Mouse (Mus musculus) liver, postnatal 0 days (tissue): ENCODE results near the gene Dennd1b. TPM values are rescaled to one million over a fixed set of nuclear protein-coding genes. Genes with fewer than 3 reads are reported as not detected.

Experiments used
- ATAC-seq: fragments of 200-750 bp; cut with Nextera tagmentation; 2 replicates; pipeline ENCODE4 v1.8.0; 2017; ENCODE audit warnings: mild to moderate bottlenecking, moderate library complexity
- DNase-seq: peaks from one replicate; pipeline ENCODE4 v3.0.0-alpha.2; 2016
- H3K27ac ChIP-seq: fragments of 300-500 bp; sonication (generic); 2 replicates; pipeline ENCODE4 v1.5.1; 2014; ENCODE audit warnings: antibody characterized with exemption, moderate library complexity, mild to moderate bottlenecking, low read depth
- H3K27me3 ChIP-seq: fragments of 300-500 bp; sonication (generic); 2 replicates; pipeline ENCODE4 v1.6.1; 2014; ENCODE audit warnings: low read length, control low read depth, mixed read lengths; ENCODE audit not compliant: insufficient read depth
- H3K36me3 ChIP-seq: fragments of 300-500 bp; sonication (generic); replicated peaks from 2 replicates; pipeline ENCODE4 v1.6.1; 2014; ENCODE audit warnings: mild to moderate bottlenecking, control low read depth, low read length, moderate library complexity, mixed read lengths; ENCODE audit not compliant: insufficient read depth
- H3K4me1 ChIP-seq: fragments of 300-500 bp; sonication (generic); 2 replicates; pipeline ENCODE4 v1.6.1; 2014; ENCODE audit warnings: antibody characterized with exemption, mild to moderate bottlenecking, control low read depth; ENCODE audit not compliant: insufficient read depth
- H3K4me2 ChIP-seq: fragments of 300-500 bp; sonication (generic); 2 replicates; pipeline ENCODE4 v1.6.1; 2014; ENCODE audit warnings: low read depth, mild to moderate bottlenecking, low read length, moderate library complexity, mixed read lengths
- H3K4me3 ChIP-seq: fragments of 300-500 bp; sonication (generic); 2 replicates; pipeline ENCODE4 v1.5.1; 2014; ENCODE audit warnings: low read depth, low read length
- H3K9ac ChIP-seq: fragments of 300-500 bp; sonication (generic); replicated peaks from 2 replicates; pipeline ENCODE4 v1.6.1; 2014; ENCODE audit warnings: mild to moderate bottlenecking, moderate library complexity
- H3K9me3 ChIP-seq: fragments of 300-500 bp; sonication (generic); 2 replicates; pipeline ENCODE4 v1.6.1; 2016; ENCODE audit warnings: mild to moderate bottlenecking, control low read depth, low read length, mixed read lengths
- CTCF ChIP-seq: sonication (generic); IDR thresholded peaks from 2 replicates; pipeline ENCODE4 v1.5.1; 2016; ENCODE audit warnings: antibody characterized with exemption, low read depth
- EP300 ChIP-seq: IDR thresholded peaks from 2 replicates; pipeline ENCODE4 v1.6.1; 2016; ENCODE audit warnings: antibody characterized with exemption, low read depth, mild to moderate bottlenecking
- WGBS: fragments of 180-500 bp; shearing (Covaris S2); extraction: QIAGEN DNeasy Blood & Tissue Kit; methylation state at CpG from one replicate; pipeline ENCODE4 v1.1.7; 2014; ENCODE audit not compliant: insufficient replicate concordance; 5-methylcytosine and 5-hydroxymethylcytosine counted together
- polyA plus RNA-seq: library from polyadenylated mRNA; unstranded; fragments of >200 nt; fragmentation: Nextera tagmentation; extraction: Ambion mirVana; gene quantifications from 2 replicates; pipeline ENCODE4 v1.2.1, GENCODE M21; 2015

The Dennd1b gene
- polyA plus RNA-seq, 1 experiment from 2014 or later: 8.4 TPM

DNA sequence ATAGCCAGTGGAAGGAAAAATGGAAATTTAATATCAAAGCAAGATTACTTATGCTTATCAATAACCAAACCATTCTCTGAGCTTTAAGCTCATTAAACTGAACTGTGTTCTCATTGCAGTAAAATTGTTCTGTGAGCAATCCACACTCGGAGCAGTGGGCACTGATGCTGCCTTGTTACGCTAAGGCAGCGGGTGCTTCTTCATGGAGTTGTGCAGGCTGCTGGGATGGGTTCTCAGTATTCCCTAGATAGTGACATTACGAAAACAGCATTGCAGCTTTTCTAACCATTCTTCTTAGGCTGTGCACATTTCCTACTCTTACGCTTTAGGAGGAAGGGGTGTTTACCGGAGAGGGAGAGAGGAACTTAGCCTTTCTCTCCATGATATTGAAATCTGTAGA is 128.5 kb downstream of the Dennd1b start:
- H3K27ac ChIP-seq: no peak overlapping the region
- ATAC-seq (no peak), DNase-seq (no peak)
- H3K4me3 ChIP-seq: no peak overlapping the region
- H3K4me2 ChIP-seq: no peak overlapping the region
- H3K9me3 ChIP-seq: no peaks in the 10 kb centered on the region
- no peak overlapping the region for H3K9ac ChIP-seq
- WGBS: 90% methylated on average over 6 of the region's 6 CpGs
- no peak for TF ChIP-seq CTCF
- no peaks in the 10 kb centered on the region for H3K27me3 ChIP-seq
- no peaks in the 10 kb centered on the region for H3K36me3 ChIP-seq
- H3K4me1 ChIP-seq: peaks cover 4% of the 10 kb centered on the region; the same call in 1 of the 2 replicates

DNA sequence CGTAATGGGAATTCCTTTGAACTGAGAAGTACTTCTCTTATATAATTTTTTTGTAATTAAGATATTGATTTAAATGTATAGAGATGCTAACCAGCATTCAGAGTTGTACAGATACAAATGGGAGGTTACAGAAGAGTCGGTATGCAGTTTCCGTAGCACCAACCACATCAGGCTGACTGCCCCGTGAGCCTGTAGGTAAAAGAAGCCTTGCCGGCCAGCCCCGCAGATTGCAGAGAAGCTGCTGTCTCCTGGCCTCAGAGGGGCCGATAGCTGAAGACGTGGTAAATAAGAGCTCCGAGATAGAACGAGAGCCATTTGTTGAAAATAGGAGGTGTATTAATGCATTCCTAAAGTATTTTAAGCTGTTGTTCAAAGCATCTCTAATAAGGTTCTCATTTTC is 128.9 kb downstream of the Dennd1b start:
- Histone ChIP-seq H3K36me3 (no peaks in the 10 kb centered on the region), H3K27me3 (no peaks in the 10 kb centered on the region), H3K27ac (no peak overlapping the region), H3K4me2 (no peak overlapping the region), H3K9me3 (no peaks in the 10 kb centered on the region), H3K9ac (no peak overlapping the region), H3K4me3 (no peak overlapping the region), H3K4me1 (peaks cover 8% of the 10 kb centered on the region; the same call in 1 of the 2 replicates)
- no peak for ATAC-seq
- TF ChIP-seq CTCF: no peak
- no peak for TF ChIP-seq EP300
- WGBS: 91% methylated on average over 10 of the region's 10 CpGs
- DNase-seq: no peak

DNA sequence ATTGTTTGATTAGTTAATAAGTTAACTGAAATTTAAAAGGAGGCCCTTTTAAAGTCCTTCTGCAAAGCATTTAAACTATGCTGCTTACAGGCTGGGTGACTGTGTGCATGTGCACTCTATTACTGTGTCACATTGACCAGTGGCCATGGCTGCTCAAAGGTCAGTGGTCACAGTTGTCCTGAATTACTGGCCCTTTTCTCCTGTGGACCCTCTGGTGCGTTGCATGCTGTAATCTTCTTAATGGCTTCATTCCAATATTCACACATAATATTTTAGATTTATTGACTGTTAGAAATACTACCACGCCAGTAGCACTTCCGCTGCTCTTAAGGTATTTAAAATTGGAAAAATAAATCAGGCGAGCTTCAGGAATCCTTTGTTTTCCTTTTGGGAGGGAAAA is 129.5 kb downstream of the Dennd1b start:
- Histone ChIP-seq H3K4me2 (no peak overlapping the region), H3K27ac (no peak overlapping the region), H3K36me3 (no peaks in the 10 kb centered on the region), H3K4me1 (peaks cover 8% of the 10 kb centered on the region; the same call in 1 of the 2 replicates), H3K4me3 (no peak overlapping the region), H3K9ac (no peak overlapping the region), H3K27me3 (no peaks in the 10 kb centered on the region), H3K9me3 (no peaks in the 10 kb centered on the region)
- ATAC-seq (no peak), DNase-seq (no peak)
- TF ChIP-seq EP300 (no peak), CTCF (no peak)
- 77% methylated on average over 4 of the region's 4 CpGs for WGBS

DNA sequence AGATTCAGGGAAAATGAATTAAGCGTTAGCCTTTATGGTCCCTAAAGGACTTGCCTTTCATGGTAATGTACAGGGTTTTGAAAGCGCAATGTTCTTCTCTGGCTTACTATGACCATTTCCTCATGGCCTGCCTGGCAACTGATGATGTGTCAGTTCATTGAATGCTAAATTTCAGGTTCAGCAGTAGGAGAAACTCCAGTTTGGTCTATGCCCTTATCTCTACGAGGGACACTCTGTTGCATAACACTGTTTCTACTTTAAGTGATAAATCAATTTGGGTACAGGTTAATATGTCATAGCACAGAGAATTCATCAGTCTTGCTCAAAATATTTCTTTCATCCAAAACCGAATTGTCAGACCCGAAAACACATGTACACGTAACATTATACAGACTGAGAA is 133.1 kb downstream of the Dennd1b start:
- Histone ChIP-seq H3K27ac (no peak overlapping the region), H3K36me3 (no peaks in the 10 kb centered on the region), H3K4me2 (no peak overlapping the region), H3K4me1 (peaks cover 8% of the 10 kb centered on the region; the same call in 1 of the 2 replicates), H3K4me3 (no peak overlapping the region), H3K9ac (no peak overlapping the region), H3K27me3 (no peaks in the 10 kb centered on the region), H3K9me3 (no peaks in the 10 kb centered on the region)
- DNase-seq: no peak
- peak; percentile 74 for ATAC-seq
- no peak for TF ChIP-seq EP300
- TF ChIP-seq CTCF: no peak
- WGBS: 77% methylated on average over 6 of the region's 6 CpGs

- Histone ChIP-seq H3K27ac (no peak overlapping the region), H3K9me3 (no peaks in the 10 kb centered on the region), H3K4me2 (no peak overlapping the region), H3K9ac (no peak overlapping the region), H3K36me3 (peaks cover 10% of the 10 kb centered on the region; the same call in 1 of the 2 replicates), H3K4me3 (no peak overlapping the region), H3K27me3 (no peaks in the 10 kb centered on the region), H3K4me1 (peaks cover 8% of the 10 kb centered on the region; the same call in 1 of the 2 replicates)
- WGBS: 71% methylated on average over 4 of the region's 4 CpGs
- ATAC-seq (peak; percentile 36; the same call in 1 of the 2 replicates), DNase-seq (no peak)
- TF ChIP-seq CTCF (no peak), EP300 (no peak)
Measured at GRCm38 (mm10) chr1:139098088-139098487, 134.9 kb downstream of the Dennd1b start.

DNA sequence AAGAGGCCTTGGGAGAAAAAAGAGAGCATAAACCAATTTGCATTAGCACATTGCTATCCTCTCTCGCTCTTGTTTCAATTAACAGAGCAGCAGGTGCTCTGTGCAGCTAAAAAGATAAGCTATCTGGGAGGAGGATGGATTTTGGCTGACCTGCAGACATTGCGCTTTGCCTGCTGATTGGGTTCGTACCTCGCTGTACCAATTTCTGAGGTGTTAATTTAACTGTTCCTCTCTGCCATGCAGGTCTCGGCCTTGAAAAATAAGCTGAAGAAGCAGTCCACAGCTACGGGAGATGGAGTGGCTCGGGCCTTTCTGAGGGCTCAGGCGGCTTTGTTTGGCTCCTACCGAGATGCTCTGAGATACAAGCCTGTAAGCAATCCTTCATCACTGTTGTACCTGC is 138.5 kb downstream of the Dennd1b start:
- peaks cover 3% of the 10 kb centered on the region; the same call in 1 of the 2 replicates for H3K4me1 ChIP-seq
- no peak overlapping the region for H3K4me2 ChIP-seq
- 82% methylated on average over 9 of the region's 9 CpGs for WGBS
- no peaks in the 10 kb centered on the region for H3K9me3 ChIP-seq
- peaks cover 22% of the 10 kb centered on the region for H3K36me3 ChIP-seq
- no peak for DNase-seq
- H3K9ac ChIP-seq: no peak overlapping the region
- no peak for ATAC-seq
- no peaks in the 10 kb centered on the region for H3K27me3 ChIP-seq
- no peak overlapping the region for H3K4me3 ChIP-seq
- H3K27ac ChIP-seq: no peak overlapping the region
- TF ChIP-seq EP300 (no peak), CTCF (no peak)

GRCm38 (mm10) chr1:139108251-139108650 is 145.0 kb downstream of the Dennd1b start:
- DNase-seq (no peak), ATAC-seq (no peak)
- Histone ChIP-seq H3K4me2 (no peak overlapping the region), H3K36me3 (peaks cover 16% of the 10 kb centered on the region), H3K27ac (no peak overlapping the region), H3K9me3 (no peaks in the 10 kb centered on the region), H3K27me3 (no peaks in the 10 kb centered on the region), H3K9ac (no peak overlapping the region), H3K4me1 (no peaks in the 10 kb centered on the region), H3K4me3 (no peak overlapping the region)
- 85% methylated on average over 2 of the region's 2 CpGs for WGBS
- TF ChIP-seq CTCF: no peak
- no peak for TF ChIP-seq EP300
